Mouse (Mus musculus) sigmoid colon, adult 10 weeks (tissue): ENCODE measurements around the gene Idh3b. TPM values are rescaled to one million over a fixed set of nuclear protein-coding genes. Genes with fewer than 3 reads are reported as not detected.

ENCODE experiments used
- polyA plus RNA-seq: library from polyadenylated mRNA; stranded (reverse); fragments of 350-450 nt; fragmentation: Illumina TruSeq; extraction: RNeasy Lipid Tissue Mini Kit (QIAGEN cat#74804); gene quantifications from one replicate; pipeline ENCODE4 v1.2.3, GENCODE M21; 2014; ENCODE audit warnings: low read depth, low replicate concordance

The Idh3b gene
- polyA plus RNA-seq = 122 TPM

GRCm38 (mm10) chr2:130283854-130284654 is at the start of gene Idh3b:
Idh3b (minus strand) TSS chr2:130284547.

GRCm38 (mm10) chr2:130294936-130295277 is 10.6 kb upstream of the Idh3b start, which contains the start of gene Ebf4:
Ebf4 (plus strand) TSS chr2:130295169.

GRCm38 (mm10) chr2:130274149-130274861 is 10.0 kb downstream of the Idh3b start, which contains the start of gene Nop56:
Nop56 (plus strand) TSS chr2:130274430.

Other genes starting within 250 kb of the Idh3b start
- not detected for gene Tgm6, start 172.1 kb downstream of the Idh3b start, polyA plus RNA-seq
- gene Snrpb, start 105.1 kb downstream of the Idh3b start, polyA plus RNA-seq = 10.7 TPM
- gene Tmc2, start 89.4 kb downstream of the Idh3b start, polyA plus RNA-seq = not detected
- 64.5 TPM for gene Nop56, start 10.1 kb downstream of the Idh3b start, polyA plus RNA-seq
- gene Ebf4, start 10.6 kb upstream of the Idh3b start, polyA plus RNA-seq = not detected
- 0.28 TPM for gene Cpxm1, start 113.0 kb upstream of the Idh3b start, polyA plus RNA-seq
- gene Gm28372, start 120.7 kb upstream of the Idh3b start, polyA plus RNA-seq = not detected
- gene 1700020A23Rik, start 120.7 kb upstream of the Idh3b start, polyA plus RNA-seq = not detected
- gene Tmem239, start 121.9 kb upstream of the Idh3b start, polyA plus RNA-seq = not detected
- gene Vps16, start 139.8 kb upstream of the Idh3b start, polyA plus RNA-seq = 19.0 TPM
- 6.6 TPM for gene Pced1a, start 140.2 kb upstream of the Idh3b start, polyA plus RNA-seq
- gene Ptpra, start 165.7 kb upstream of the Idh3b start, polyA plus RNA-seq = 98.7 TPM